Mouse (Mus musculus) stomach, embryonic 16.5 days (tissue): ENCODE results near the gene Slamf7. TPM values are rescaled to one million over a fixed set of nuclear protein-coding genes. Genes with fewer than 3 reads are reported as not detected.

Experiments
- ATAC-seq: fragments of 200-750 bp; cut with Nextera tagmentation; 2 replicates; pipeline ENCODE4 v1.8.0; 2017; ENCODE audit warnings: moderate number of reproducible peaks, moderate TSS enrichment; ENCODE audit not compliant: insufficient read depth, low FRiP score
- H3K27ac ChIP-seq: fragments of 300-500 bp; sonication (generic); 2 replicates; pipeline ENCODE4 v1.5.1; 2014; ENCODE audit warnings: low read length
- H3K27me3 ChIP-seq: fragments of 300-500 bp; sonication (generic); 2 replicates; pipeline ENCODE4 v1.6.1; 2014; ENCODE audit warnings: low read length, control low read depth, mixed read lengths; ENCODE audit not compliant: control insufficient read depth, insufficient read depth
- H3K36me3 ChIP-seq: fragments of 300-500 bp; sonication (generic); 2 replicates; pipeline ENCODE4 v1.6.1; 2014; ENCODE audit warnings: low read length; ENCODE audit not compliant: control insufficient read depth, insufficient read depth
- H3K4me1 ChIP-seq: fragments of 300-500 bp; sonication (generic); 2 replicates; pipeline ENCODE4 v1.6.1; 2014; ENCODE audit warnings: low read length, control low read depth, mixed read lengths; ENCODE audit not compliant: control insufficient read depth, insufficient read depth
- H3K4me2 ChIP-seq: fragments of 300-500 bp; sonication (generic); 2 replicates; pipeline ENCODE4 v1.6.1; 2014; ENCODE audit warnings: low read depth, low read length, mixed read lengths
- H3K4me3 ChIP-seq: fragments of 300-500 bp; sonication (generic); replicated peaks from 2 replicates; pipeline ENCODE4 v1.5.1; 2014; ENCODE audit warnings: mild to moderate bottlenecking, low read length
- H3K9ac ChIP-seq: fragments of 300-500 bp; sonication (generic); 2 replicates; pipeline ENCODE4 v1.6.1; 2014; ENCODE audit warnings: low read length
- H3K9me3 ChIP-seq: fragments of 300-500 bp; sonication (generic); replicated peaks from 2 replicates; pipeline ENCODE4 v1.6.1; 2016; ENCODE audit warnings: low read length, control low read depth; ENCODE audit not compliant: control insufficient read depth
- WGBS: fragments of 180-500 bp; shearing (Covaris S2); extraction: QIAGEN DNeasy Blood & Tissue Kit; methylation state at CpG from one replicate; pipeline ENCODE4 v1.1.7; 2014; 5-methylcytosine and 5-hydroxymethylcytosine counted together
- polyA plus RNA-seq: library from polyadenylated mRNA; unstranded; fragments of >200 nt; fragmentation: Nextera tagmentation; extraction: Ambion mirVana; gene quantifications from 2 replicates; pipeline ENCODE4 v1.2.1, GENCODE M21; 2015

The Slamf7 gene
- polyA plus RNA-seq, 1 experiment from 2014 or later = 0.14 TPM

GRCm38 (mm10) chr1:171630041-171630440 is 22.8 kb downstream of the Slamf7 start:
- no peaks in the 10 kb centered on the region for H3K4me1 ChIP-seq
- H3K36me3 ChIP-seq = no peaks in the 10 kb centered on the region
- H3K4me2 ChIP-seq = no peak overlapping the region
- ATAC-seq = no peak
- no peak overlapping the region for H3K4me3 ChIP-seq
- H3K9me3 ChIP-seq = no peaks in the 10 kb centered on the region
- no peak overlapping the region for H3K9ac ChIP-seq
- H3K27ac ChIP-seq = no peak overlapping the region
- 62% methylated on average over 7 of the region's 7 CpGs for WGBS
- H3K27me3 ChIP-seq = no peaks in the 10 kb centered on the region

- H3K9ac ChIP-seq = no peak overlapping the region
- no peaks in the 10 kb centered on the region for H3K27me3 ChIP-seq
- H3K9me3 ChIP-seq = no peaks in the 10 kb centered on the region
- 66% methylated on average over 6 of the region's 6 CpGs for WGBS
- H3K4me3 ChIP-seq = no peak overlapping the region
- no peak overlapping the region for H3K4me2 ChIP-seq
- H3K27ac ChIP-seq = no peak overlapping the region
- no peaks in the 10 kb centered on the region for H3K4me1 ChIP-seq
- ATAC-seq = no peak
- H3K36me3 ChIP-seq = no peaks in the 10 kb centered on the region
Measured at GRCm38 (mm10) chr1:171629168-171629567, 23.7 kb downstream of the Slamf7 start.

- H3K4me3 ChIP-seq = no peak overlapping the region
- H3K27me3 ChIP-seq = no peaks in the 10 kb centered on the region
- no peaks in the 10 kb centered on the region for H3K9me3 ChIP-seq
- H3K4me1 ChIP-seq = no peaks in the 10 kb centered on the region
- no peaks in the 10 kb centered on the region for H3K36me3 ChIP-seq
- H3K9ac ChIP-seq = no peak overlapping the region
- ATAC-seq = no peak
- H3K27ac ChIP-seq = no peak overlapping the region
- WGBS = 86% methylated on average over 3 of the region's 3 CpGs
- H3K4me2 ChIP-seq = no peak overlapping the region
Measured at GRCm38 (mm10) chr1:171627801-171628200, 25.0 kb downstream of the Slamf7 start.

GRCm38 (mm10) chr1:171620091-171620490 is 32.7 kb downstream of the Slamf7 start:
- H3K9me3 ChIP-seq = no peaks in the 10 kb centered on the region
- WGBS = 90% methylated on average over 6 of the region's 6 CpGs

GRCm38 (mm10) chr1:171619645-171620044 is 33.2 kb downstream of the Slamf7 start:
- Histone ChIP-seq H3K4me3 (no peak overlapping the region), H3K27me3 (no peaks in the 10 kb centered on the region), H3K9ac (no peak overlapping the region), H3K4me2 (no peak overlapping the region), H3K36me3 (no peaks in the 10 kb centered on the region), H3K27ac (no peak overlapping the region), H3K9me3 (no peaks in the 10 kb centered on the region), H3K4me1 (no peaks in the 10 kb centered on the region)
- WGBS = 77% methylated on average over 3 of the region's 3 CpGs
- no peak for ATAC-seq

More at GRCm38 (mm10) chr1:171620091-171620490, 32.7 kb downstream of the Slamf7 start:
- Histone ChIP-seq H3K4me2 (no peak overlapping the region), H3K4me3 (no peak overlapping the region), H3K27me3 (no peaks in the 10 kb centered on the region), H3K27ac (no peak overlapping the region), H3K4me1 (no peaks in the 10 kb centered on the region), H3K9ac (no peak overlapping the region), H3K36me3 (no peaks in the 10 kb centered on the region)
- no peak for ATAC-seq

GRCm38 (mm10) chr1:171619001-171619400 is 33.8 kb downstream of the Slamf7 start:
- Histone ChIP-seq H3K4me2 (no peak overlapping the region), H3K9ac (no peak overlapping the region), H3K36me3 (no peaks in the 10 kb centered on the region), H3K27me3 (no peaks in the 10 kb centered on the region), H3K9me3 (no peaks in the 10 kb centered on the region), H3K27ac (no peak overlapping the region), H3K4me1 (no peaks in the 10 kb centered on the region), H3K4me3 (no peak overlapping the region)
- 80% methylated on average over 8 of the region's 8 CpGs for WGBS
- no peak for ATAC-seq

- Histone ChIP-seq H3K9me3 (no peaks in the 10 kb centered on the region), H3K4me3 (no peak overlapping the region), H3K27ac (no peak overlapping the region), H3K4me1 (no peaks in the 10 kb centered on the region), H3K36me3 (no peaks in the 10 kb centered on the region), H3K9ac (no peak overlapping the region), H3K27me3 (no peaks in the 10 kb centered on the region), H3K4me2 (no peak overlapping the region)
- 76% methylated on average over 11 of the region's 11 CpGs for WGBS
- ATAC-seq = no peak
Measured at GRCm38 (mm10) chr1:171616881-171617515, 35.8 kb downstream of the Slamf7 start.

- no peaks in the 10 kb centered on the region for H3K9me3 ChIP-seq
- no peak overlapping the region for H3K4me2 ChIP-seq
- no peaks in the 10 kb centered on the region for H3K27me3 ChIP-seq
- H3K9ac ChIP-seq = no peak overlapping the region
- H3K36me3 ChIP-seq = no peaks in the 10 kb centered on the region
- 23% methylated on average over 2 of the region's 2 CpGs for WGBS
- H3K4me1 ChIP-seq = no peaks in the 10 kb centered on the region
- H3K4me3 ChIP-seq = no peak overlapping the region
- H3K27ac ChIP-seq = no peak overlapping the region
- no peak for ATAC-seq
Measured at GRCm38 (mm10) chr1:171613962-171614361, 38.9 kb downstream of the Slamf7 start.

GRCm38 (mm10) chr1:171610781-171611180 is 42.1 kb downstream of the Slamf7 start:
- Histone ChIP-seq H3K4me3 (no peak overlapping the region), H3K27ac (no peak overlapping the region), H3K9me3 (no peaks in the 10 kb centered on the region), H3K4me2 (no peak overlapping the region), H3K9ac (no peak overlapping the region), H3K27me3 (no peaks in the 10 kb centered on the region), H3K4me1 (no peaks in the 10 kb centered on the region), H3K36me3 (no peaks in the 10 kb centered on the region)
- WGBS = 41% methylated on average over 1 of the region's 1 CpGs
- ATAC-seq = no peak
